Mouse (Mus musculus) cerebellum, postnatal 36 days (tissue): ENCODE measurements around the gene C2cd4d.

Source experiments
- DNase-seq, 2 experiments: peaks; one replicate each; pipeline ENCODE4 v3.0.0; 2021 to 2022; ENCODE audit warnings: mixed read lengths in 2 of 2

C2cd4d gene

GRCm38 (mm10) chr3:94362138-94362537 is at the start of gene C2cd4d:
Gene C2cd4d, plus strand, starts transcription at chr3:94362438.
- no peak for DNase-seq

- no peak for DNase-seq
Observed at GRCm38 (mm10) chr3:94328681-94329080, 33.6 kb upstream of the C2cd4d start.

- DNase-seq: no peak
Observed at GRCm38 (mm10) chr3:94334442-94334841, 27.8 kb upstream of the C2cd4d start.

GRCm38 (mm10) chr3:94338522-94338921 is 23.7 kb upstream of the C2cd4d start:
- no peak for DNase-seq

GRCm38 (mm10) chr3:94341959-94342422 is 20.2 kb upstream of the C2cd4d start, which contains the start of gene Them5:
Gene Them5, plus strand, starts transcription at chr3:94342099.
- no peak for DNase-seq

- DNase-seq: no peak
Observed at GRCm38 (mm10) chr3:94342552-94342951, 19.7 kb upstream of the C2cd4d start.

- DNase-seq: no peak
Observed at GRCm38 (mm10) chr3:94344182-94344581, 18.1 kb upstream of the C2cd4d start.

GRCm38 (mm10) chr3:94344897-94345296 is 17.3 kb upstream of the C2cd4d start:
- no peak for DNase-seq

- no peak for DNase-seq
Observed at GRCm38 (mm10) chr3:94348146-94348545, 14.1 kb upstream of the C2cd4d start.

GRCm38 (mm10) chr3:94360812-94361211 is 1.4 kb upstream of the C2cd4d start:
- DNase-seq: no peak

- DNase-seq: peak; percentile 60 to 69
Observed at GRCm38 (mm10) chr3:94363291-94364153, 1.3 kb downstream of the C2cd4d start.

- no peak for DNase-seq
Observed at GRCm38 (mm10) chr3:94364154-94364526, 1.9 kb downstream of the C2cd4d start.

- peak; percentile 77 to 88 for DNase-seq
Observed at GRCm38 (mm10) chr3:94366761-94367160, 4.5 kb downstream of the C2cd4d start.

- no peak for DNase-seq
Observed at GRCm38 (mm10) chr3:94367511-94367910, 5.3 kb downstream of the C2cd4d start.

GRCm38 (mm10) chr3:94368631-94369030 is 6.4 kb downstream of the C2cd4d start:
- no peak for DNase-seq

GRCm38 (mm10) chr3:94369709-94370108 is 7.5 kb downstream of the C2cd4d start:
- no peak for DNase-seq

GRCm38 (mm10) chr3:94371637-94372036 is 9.4 kb downstream of the C2cd4d start:
- peak; percentile 47 to 72 for DNase-seq

GRCm38 (mm10) chr3:94372038-94372437 is 9.8 kb downstream of the C2cd4d start:
- no peak for DNase-seq

GRCm38 (mm10) chr3:94372641-94373040 is 10.4 kb downstream of the C2cd4d start, which contains the start of gene Rorc:
Gene Rorc, plus strand, starts transcription at chr3:94372794.
- DNase-seq: peak; percentile 44 to 64

GRCm38 (mm10) chr3:94373090-94373489 is 10.9 kb downstream of the C2cd4d start:
- DNase-seq: peak; percentile 10 to 33

- peak; percentile 45 to 58 for DNase-seq
Observed at GRCm38 (mm10) chr3:94373597-94374011, 11.4 kb downstream of the C2cd4d start.

GRCm38 (mm10) chr3:94374636-94375035 is 12.4 kb downstream of the C2cd4d start:
- no peak for DNase-seq

- no peak for DNase-seq
Observed at GRCm38 (mm10) chr3:94375146-94375545, 12.9 kb downstream of the C2cd4d start.

- DNase-seq: no peak
Observed at GRCm38 (mm10) chr3:94375861-94376260, 13.6 kb downstream of the C2cd4d start.
